Mouse (Mus musculus): Measurements from ENCODE around the gene Liph. TPM values are rescaled to one million over a fixed set of nuclear protein-coding genes. Genes with fewer than 3 reads are reported as not detected.
A peak's percentile ranks its signal among the peaks of the same experiment; 100 is the strongest.

The Liph gene
- polyA plus RNA-seq, 1 experiment from 2014 or later = 0.53 TPM

DNA sequence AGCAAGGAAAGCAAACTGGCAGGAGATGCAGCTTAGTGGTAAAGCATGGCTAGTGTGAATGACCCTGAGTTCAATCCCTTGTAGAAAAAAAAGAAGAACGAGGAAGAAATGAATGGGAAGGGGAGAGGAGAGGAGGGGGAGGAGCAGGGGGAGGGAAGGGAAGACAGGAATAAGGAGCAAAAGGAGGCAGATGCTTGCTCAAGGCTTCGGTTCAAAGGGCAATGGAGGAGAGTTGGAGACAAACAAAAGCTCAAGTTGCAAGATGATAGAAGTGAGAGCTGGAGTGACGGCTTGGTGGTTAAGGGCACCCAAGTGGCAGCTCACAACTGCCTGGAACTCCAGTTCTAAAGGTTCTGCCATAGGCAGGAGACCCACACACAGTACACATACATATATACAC is 9.3 kb downstream of the Liph start:
- H3K27me3 ChIP-seq (ENCODE audit: control insufficient read depth, insufficient read depth, low read length) = no peaks in the 10 kb centered on the region
- no peak overlapping the region for H3K4me3 ChIP-seq (ENCODE audit: low read length)
- no peaks in the 10 kb centered on the region for H3K36me3 ChIP-seq (ENCODE audit: control insufficient read depth, insufficient read depth, low read length)
- 11% methylated on average over 3 of the region's 3 CpGs for WGBS
- no peak for ATAC-seq (ENCODE audit: low FRiP score, low TSS enrichment)
- H3K9me3 ChIP-seq (ENCODE audit: control insufficient read depth, low read length) = no peaks in the 10 kb centered on the region
- H3K4me1 ChIP-seq (ENCODE audit: control insufficient read depth, insufficient read depth, low read length) = no peaks in the 10 kb centered on the region
- H3K9ac ChIP-seq (ENCODE audit: low read depth, low read length) = no peak overlapping the region
- H3K4me2 ChIP-seq (replicated peaks; ENCODE audit: low read depth, low read length) = no peak overlapping the region
- H3K27ac ChIP-seq (ENCODE audit: low read depth, low read length) = no peak overlapping the region

GRCm38 (mm10) chr16:21984091-21984490 is 11.4 kb downstream of the Liph start:
- Histone ChIP-seq H3K27me3 (ENCODE audit: control insufficient read depth, insufficient read depth, low read length) (no peaks in the 10 kb centered on the region), H3K4me1 (ENCODE audit: control insufficient read depth, insufficient read depth, low read length) (no peaks in the 10 kb centered on the region), H3K36me3 (ENCODE audit: control insufficient read depth, insufficient read depth, low read length) (no peaks in the 10 kb centered on the region), H3K27ac (ENCODE audit: low read depth, low read length) (no peak overlapping the region), H3K9ac (ENCODE audit: low read depth, low read length) (no peak overlapping the region), H3K4me2 (replicated peaks; ENCODE audit: low read depth, low read length) (no peak overlapping the region), H3K9me3 (ENCODE audit: control insufficient read depth, low read length) (no peaks in the 10 kb centered on the region), H3K4me3 (ENCODE audit: low read length) (no peak overlapping the region)
- 82% methylated on average over 12 of the region's 12 CpGs for WGBS
- no peak for ATAC-seq (ENCODE audit: low FRiP score, low TSS enrichment)

DNA sequence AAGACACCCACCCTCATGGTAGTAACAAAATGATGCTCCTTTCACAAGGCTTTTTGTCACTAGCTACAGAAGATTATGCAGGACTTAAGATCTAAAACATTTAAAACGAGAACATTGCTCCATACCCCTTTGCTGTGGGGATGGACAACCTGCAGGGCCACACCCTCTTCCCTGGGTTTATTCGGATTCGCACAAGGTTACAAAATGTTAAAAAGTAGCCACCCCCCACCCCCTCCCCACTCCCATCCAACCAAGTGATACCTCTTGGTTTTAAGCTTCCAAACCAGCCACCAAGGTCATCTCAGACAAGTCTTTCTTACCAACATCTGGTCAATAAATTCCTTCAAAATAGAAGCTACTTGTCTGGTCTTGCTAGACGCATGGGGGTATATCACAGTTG is 11.9 kb downstream of the Liph start:
- Histone ChIP-seq H3K27me3 (ENCODE audit: control insufficient read depth, insufficient read depth, low read length) (no peaks in the 10 kb centered on the region), H3K9me3 (ENCODE audit: control insufficient read depth, low read length) (no peaks in the 10 kb centered on the region), H3K4me2 (replicated peaks; ENCODE audit: low read depth, low read length) (no peak overlapping the region), H3K36me3 (ENCODE audit: control insufficient read depth, insufficient read depth, low read length) (no peaks in the 10 kb centered on the region), H3K9ac (ENCODE audit: low read depth, low read length) (no peak overlapping the region), H3K4me3 (ENCODE audit: low read length) (no peak overlapping the region), H3K27ac (ENCODE audit: low read depth, low read length) (no peak overlapping the region), H3K4me1 (ENCODE audit: control insufficient read depth, insufficient read depth, low read length) (no peaks in the 10 kb centered on the region)
- 96% methylated on average over 4 of the region's 4 CpGs for WGBS
- ATAC-seq (ENCODE audit: low FRiP score, low TSS enrichment) = no peak

DNA sequence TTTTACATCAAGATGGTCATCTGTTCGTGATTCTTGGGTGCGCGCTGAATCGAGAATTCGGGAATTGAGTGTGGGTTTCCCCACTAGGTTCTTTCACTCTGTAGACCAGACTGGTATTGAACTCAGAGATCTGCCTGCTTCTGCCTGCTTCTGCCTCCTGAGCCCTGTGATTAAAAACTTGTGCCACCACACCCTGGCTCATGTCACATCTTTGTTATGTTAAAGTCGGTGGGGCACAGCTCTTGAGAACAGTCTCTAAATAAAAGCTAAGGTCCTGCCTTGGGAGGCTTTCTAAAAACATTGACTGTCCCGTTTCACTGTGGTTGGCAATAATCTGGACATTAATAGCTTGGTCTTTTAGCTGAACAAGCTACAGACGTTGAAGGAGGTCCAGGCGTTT is 12.3 kb downstream of the Liph start:
- 94% methylated on average over 9 of the region's 9 CpGs for WGBS
- Histone ChIP-seq H3K27ac (ENCODE audit: low read depth, low read length) (no peak overlapping the region), H3K4me2 (replicated peaks; ENCODE audit: low read depth, low read length) (no peak overlapping the region), H3K36me3 (ENCODE audit: control insufficient read depth, insufficient read depth, low read length) (no peaks in the 10 kb centered on the region), H3K9ac (ENCODE audit: low read depth, low read length) (no peak overlapping the region), H3K4me1 (ENCODE audit: control insufficient read depth, insufficient read depth, low read length) (no peaks in the 10 kb centered on the region), H3K27me3 (ENCODE audit: control insufficient read depth, insufficient read depth, low read length) (no peaks in the 10 kb centered on the region), H3K9me3 (ENCODE audit: control insufficient read depth, low read length) (no peaks in the 10 kb centered on the region), H3K4me3 (ENCODE audit: low read length) (no peak overlapping the region)
- ATAC-seq (ENCODE audit: low FRiP score, low TSS enrichment) = no peak

DNA sequence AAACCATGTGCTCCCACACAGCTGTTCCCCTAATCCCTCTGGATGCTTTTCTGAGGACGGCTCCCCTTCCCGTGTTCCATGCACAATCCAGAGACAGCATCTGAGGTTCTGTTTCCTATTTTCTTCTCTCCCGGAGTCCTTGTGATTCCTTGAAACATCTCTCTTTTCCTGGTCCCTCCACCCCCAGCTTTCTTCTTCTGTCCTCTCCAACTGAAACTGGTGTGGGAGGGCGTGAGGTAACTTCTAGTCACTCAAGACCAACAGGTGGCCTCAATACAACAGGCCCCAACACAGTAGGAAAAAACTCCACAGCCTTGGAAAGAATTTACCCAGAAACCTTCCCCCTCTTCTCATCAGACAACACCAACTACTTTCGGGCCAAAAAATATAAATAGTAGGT is 18.1 kb downstream of the Liph start:
- peaks cover 5% of the 10 kb centered on the region; the same call in 1 of the 2 replicates for H3K4me1 ChIP-seq (ENCODE audit: control insufficient read depth, insufficient read depth, low read length)
- no peak overlapping the region for H3K9ac ChIP-seq (ENCODE audit: low read depth, low read length)
- H3K9me3 ChIP-seq (ENCODE audit: control insufficient read depth, low read length) = no peaks in the 10 kb centered on the region

DNA sequence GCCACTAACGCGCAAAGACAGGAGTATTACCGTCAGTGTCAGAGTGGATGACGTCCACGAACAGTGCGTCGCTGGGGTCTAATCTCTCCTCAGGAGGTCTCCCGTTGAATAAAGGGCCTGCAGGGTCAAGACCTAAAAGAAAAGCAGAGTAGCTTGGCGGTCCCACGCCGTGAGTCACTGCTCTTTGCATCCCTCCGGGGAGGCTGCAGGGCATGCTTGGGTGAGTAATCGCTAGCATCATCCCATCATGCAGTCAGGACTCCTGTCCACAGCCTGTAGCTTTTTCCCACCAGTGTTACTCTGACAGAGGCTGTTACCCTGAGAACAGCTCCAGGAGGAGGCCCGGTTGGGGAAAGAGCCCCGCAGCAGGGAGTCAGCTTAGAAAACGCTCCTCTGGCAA is 19.3 kb downstream of the Liph start:
- no peaks in the 10 kb centered on the region for H3K9me3 ChIP-seq (ENCODE audit: control insufficient read depth, low read length)
- H3K36me3 ChIP-seq (ENCODE audit: control insufficient read depth, insufficient read depth, low read length) = no peaks in the 10 kb centered on the region
- H3K9ac ChIP-seq (ENCODE audit: low read depth, low read length) = no peak overlapping the region
- no peak; the same call in 1 of the 2 replicates for ATAC-seq (ENCODE audit: low FRiP score, low TSS enrichment)
- H3K27ac ChIP-seq (ENCODE audit: low read depth, low read length) = no peak overlapping the region
- WGBS = 3% methylated on average over 16 of the region's 16 CpGs
- peak overlapping the region; percentile 12; the same call in 1 of the 2 replicates for H3K4me3 ChIP-seq (ENCODE audit: low read length)
- peak overlapping the region; percentile 30 for H3K4me2 ChIP-seq (replicated peaks; ENCODE audit: low read depth, low read length)
- H3K27me3 ChIP-seq (ENCODE audit: control insufficient read depth, insufficient read depth, low read length) = peaks cover 3% of the 10 kb centered on the region; the same call in 1 of the 2 replicates
- H3K4me1 ChIP-seq (ENCODE audit: control insufficient read depth, insufficient read depth, low read length) = peaks cover 5% of the 10 kb centered on the region; the same call in 1 of the 2 replicates

More for the DNA sequence above, 18.1 kb downstream of the Liph start:
- Histone ChIP-seq H3K4me2 (replicated peaks; ENCODE audit: low read depth, low read length) (no peak overlapping the region), H3K4me3 (ENCODE audit: low read length) (no peak overlapping the region), H3K27me3 (ENCODE audit: control insufficient read depth, insufficient read depth, low read length) (peaks cover 3% of the 10 kb centered on the region; the same call in 1 of the 2 replicates), H3K27ac (ENCODE audit: low read depth, low read length) (no peak overlapping the region), H3K36me3 (ENCODE audit: control insufficient read depth, insufficient read depth, low read length) (no peaks in the 10 kb centered on the region)
- WGBS = 82% methylated on average over 5 of the region's 5 CpGs
- ATAC-seq (ENCODE audit: low FRiP score, low TSS enrichment) = no peak

DNA sequence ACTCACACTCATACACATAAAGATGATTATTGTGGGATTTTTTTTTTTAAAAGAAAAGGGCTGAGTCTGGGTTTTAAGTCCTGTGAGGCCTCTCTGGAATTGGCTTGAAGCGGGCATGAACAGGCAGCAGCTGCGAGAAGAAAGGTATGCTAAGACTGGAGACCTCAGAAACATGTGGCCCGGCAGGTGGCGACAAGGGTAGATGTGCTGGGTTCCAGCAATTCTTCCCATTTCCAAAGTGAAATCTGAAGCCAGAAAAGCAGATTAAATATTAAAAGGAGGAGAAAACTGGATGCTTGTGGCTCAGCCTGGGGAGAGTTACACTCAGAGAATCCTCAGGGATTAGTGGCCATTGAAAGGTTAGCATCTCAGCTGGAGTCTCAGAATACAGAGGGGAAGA is 24.0 kb downstream of the Liph start:
- H3K4me1 ChIP-seq (ENCODE audit: control insufficient read depth, insufficient read depth, low read length) = peaks cover 4% of the 10 kb centered on the region; the same call in 1 of the 2 replicates
- H3K9ac ChIP-seq (ENCODE audit: low read depth, low read length) = no peak overlapping the region
- no peaks in the 10 kb centered on the region for H3K9me3 ChIP-seq (ENCODE audit: control insufficient read depth, low read length)
- H3K36me3 ChIP-seq (ENCODE audit: control insufficient read depth, insufficient read depth, low read length) = no peaks in the 10 kb centered on the region
- H3K27me3 ChIP-seq (ENCODE audit: control insufficient read depth, insufficient read depth, low read length) = peaks cover 3% of the 10 kb centered on the region; the same call in 1 of the 2 replicates
- no peak overlapping the region for H3K4me2 ChIP-seq (replicated peaks; ENCODE audit: low read depth, low read length)
- H3K27ac ChIP-seq (ENCODE audit: low read depth, low read length) = no peak overlapping the region
- WGBS = 81% methylated on average over 4 of the region's 4 CpGs
- H3K4me3 ChIP-seq (ENCODE audit: low read length) = no peak overlapping the region
- no peak for ATAC-seq (ENCODE audit: low FRiP score, low TSS enrichment)

- H3K4me2 ChIP-seq (replicated peaks; ENCODE audit: low read depth, low read length) = no peak overlapping the region
- WGBS = 89% methylated on average over 6 of the region's 6 CpGs
- no peaks in the 10 kb centered on the region for H3K36me3 ChIP-seq (ENCODE audit: control insufficient read depth, insufficient read depth, low read length)
- no peak overlapping the region for H3K27ac ChIP-seq (ENCODE audit: low read depth, low read length)
- H3K9ac ChIP-seq (ENCODE audit: low read depth, low read length) = no peak overlapping the region
- H3K27me3 ChIP-seq (ENCODE audit: control insufficient read depth, insufficient read depth, low read length) = peaks cover under 1% of the 10 kb centered on the region; the same call in 1 of the 2 replicates
- H3K4me3 ChIP-seq (ENCODE audit: low read length) = no peak overlapping the region
- H3K9me3 ChIP-seq (ENCODE audit: control insufficient read depth, low read length) = no peaks in the 10 kb centered on the region
- ATAC-seq (ENCODE audit: low FRiP score, low TSS enrichment) = no peak
- H3K4me1 ChIP-seq (ENCODE audit: control insufficient read depth, insufficient read depth, low read length) = no peaks in the 10 kb centered on the region
Measured at GRCm38 (mm10) chr16:21970536-21970935, 24.9 kb downstream of the Liph start.

GRCm38 (mm10) chr16:21969874-21970273 is 25.6 kb downstream of the Liph start:
- Histone ChIP-seq H3K9ac (ENCODE audit: low read depth, low read length) (no peak overlapping the region), H3K27me3 (ENCODE audit: control insufficient read depth, insufficient read depth, low read length) (no peaks in the 10 kb centered on the region), H3K9me3 (ENCODE audit: control insufficient read depth, low read length) (no peaks in the 10 kb centered on the region), H3K27ac (ENCODE audit: low read depth, low read length) (no peak overlapping the region), H3K36me3 (ENCODE audit: control insufficient read depth, insufficient read depth, low read length) (no peaks in the 10 kb centered on the region), H3K4me2 (replicated peaks; ENCODE audit: low read depth, low read length) (no peak overlapping the region), H3K4me1 (ENCODE audit: control insufficient read depth, insufficient read depth, low read length) (no peaks in the 10 kb centered on the region), H3K4me3 (ENCODE audit: low read length) (no peak overlapping the region)
- no peak for ATAC-seq (ENCODE audit: low FRiP score, low TSS enrichment)
- WGBS = 71% methylated on average over 5 of the region's 5 CpGs
